Mouse (Mus musculus) hindbrain, postnatal 0 days (tissue): ENCODE measurements around the gene Pcgf1. TPM values are rescaled to one million over a fixed set of nuclear protein-coding genes. Genes with fewer than 3 reads are reported as not detected.

Experiments used
- ATAC-seq: fragments of 200-750 bp; cut with Nextera tagmentation; 2 replicates; pipeline ENCODE4 v1.8.0; 2017; ENCODE audit warnings: mild to moderate bottlenecking, moderate TSS enrichment, moderate library complexity
- DNase-seq: peaks from one replicate; pipeline ENCODE4 v3.0.0-alpha.2; 2015; ENCODE audit warnings: low spot score
- H3K27ac ChIP-seq: fragments of 300-500 bp; sonication (generic); 2 replicates; pipeline ENCODE4 v1.5.1; 2014; ENCODE audit warnings: mild to moderate bottlenecking
- H3K27me3 ChIP-seq: fragments of 300-500 bp; sonication (generic); 2 replicates; pipeline ENCODE4 v1.6.1; 2014; ENCODE audit warnings: low read length, mixed read lengths; ENCODE audit not compliant: insufficient read depth
- H3K36me3 ChIP-seq: fragments of 300-500 bp; sonication (generic); 2 replicates; pipeline ENCODE4 v1.6.1; 2014; ENCODE audit warnings: low read length, mixed read lengths; ENCODE audit not compliant: insufficient read depth
- H3K4me1 ChIP-seq: fragments of 300-500 bp; sonication (generic); 2 replicates; pipeline ENCODE4 v1.6.1; 2014; ENCODE audit warnings: antibody characterized with exemption, low read length, mixed read lengths; ENCODE audit not compliant: insufficient read depth
- H3K4me2 ChIP-seq: fragments of 300-500 bp; sonication (generic); 2 replicates; pipeline ENCODE4 v1.6.1; 2014; ENCODE audit warnings: low read depth, mild to moderate bottlenecking, low read length, moderate library complexity, mixed read lengths
- H3K4me3 ChIP-seq: fragments of 300-500 bp; sonication (generic); 2 replicates; pipeline ENCODE4 v1.5.1; 2014; ENCODE audit warnings: low read length
- H3K9ac ChIP-seq: fragments of 300-500 bp; sonication (generic); replicated peaks from 2 replicates; pipeline ENCODE4 v1.6.1; 2014; ENCODE audit warnings: mild to moderate bottlenecking, low read length, moderate library complexity, mixed read lengths
- H3K9me3 ChIP-seq: fragments of 300-500 bp; sonication (generic); 2 replicates; pipeline ENCODE4 v1.6.1; 2016; ENCODE audit warnings: low read length, mixed read lengths
- CTCF ChIP-seq: IDR thresholded peaks from 2 replicates; pipeline ENCODE4 v1.5.1; 2016; ENCODE audit warnings: antibody characterized with exemption, control low read depth, low read depth
- WGBS: fragments of 180-500 bp; shearing (Covaris S2); extraction: QIAGEN DNeasy Blood & Tissue Kit; methylation state at CpG from one replicate; pipeline ENCODE4 v1.1.7; 2014; 5-methylcytosine and 5-hydroxymethylcytosine counted together
- polyA plus RNA-seq: library from polyadenylated mRNA; unstranded; fragments of >200 nt; fragmentation: Nextera tagmentation; extraction: Ambion mirVana; gene quantifications from 2 replicates; pipeline ENCODE4 v1.2.1, GENCODE M21; 2015
- total RNA-seq: library from RNA; depleted of rRNA; stranded (reverse); fragments of >200 nt; gene quantifications from 2 replicates; pipeline ENCODE4 v1.2.3, GENCODE M21; 2014

Gene Pcgf1
- total and polyA plus RNA-seq, 2 experiments from 2014 or later = 11.0 to 27.8 TPM

GRCm38 (mm10) chr6:83084477-83084876 lies 6.8 kb downstream of the Pcgf1 start:
- H3K27me3 ChIP-seq = peaks cover 55% of the 10 kb centered on the region
- 0 out of 2 replicates have a peak, but pooled peaks cover 4% of the 10 kb centered on the region for H3K36me3 ChIP-seq
- H3K9me3 ChIP-seq = no peaks in the 10 kb centered on the region
- no peak overlapping the region for H3K27ac ChIP-seq
- WGBS = 5% methylated on average over 6 of the region's 6 CpGs
- ATAC-seq (no peak), DNase-seq (no peak)
- no peak overlapping the region for H3K4me2 ChIP-seq
- H3K9ac ChIP-seq = no peak overlapping the region
- no peak overlapping the region for H3K4me3 ChIP-seq
- TF ChIP-seq CTCF = no peak
- H3K4me1 ChIP-seq = no peaks in the 10 kb centered on the region

GRCm38 (mm10) chr6:83086121-83087035 lies 8.7 kb downstream of the Pcgf1 start, which contains the start of gene Lbx2:
Gene Lbx2 (plus strand): TSS chr6:83086367.
- no peak for DNase-seq
- no peak for TF ChIP-seq CTCF
- Histone ChIP-seq H3K27me3 (peaks cover 61% of the 10 kb centered on the region), H3K36me3 (0 out of 2 replicates have a peak, but pooled peaks cover 4% of the 10 kb centered on the region), H3K9me3 (no peaks in the 10 kb centered on the region), H3K9ac (no peak within 1 kb of the TSS), H3K4me1 (no peaks in the 10 kb centered on the region), H3K4me2 (peak within 1 kb of the TSS; percentile 37; the same call in 1 of the 2 replicates), H3K4me3 (no peak within 1 kb of the TSS), H3K27ac (no peak within 1 kb of the TSS)
- ATAC-seq = no peak
- WGBS = 2% methylated on average over 41 of the region's 42 CpGs

DNA sequence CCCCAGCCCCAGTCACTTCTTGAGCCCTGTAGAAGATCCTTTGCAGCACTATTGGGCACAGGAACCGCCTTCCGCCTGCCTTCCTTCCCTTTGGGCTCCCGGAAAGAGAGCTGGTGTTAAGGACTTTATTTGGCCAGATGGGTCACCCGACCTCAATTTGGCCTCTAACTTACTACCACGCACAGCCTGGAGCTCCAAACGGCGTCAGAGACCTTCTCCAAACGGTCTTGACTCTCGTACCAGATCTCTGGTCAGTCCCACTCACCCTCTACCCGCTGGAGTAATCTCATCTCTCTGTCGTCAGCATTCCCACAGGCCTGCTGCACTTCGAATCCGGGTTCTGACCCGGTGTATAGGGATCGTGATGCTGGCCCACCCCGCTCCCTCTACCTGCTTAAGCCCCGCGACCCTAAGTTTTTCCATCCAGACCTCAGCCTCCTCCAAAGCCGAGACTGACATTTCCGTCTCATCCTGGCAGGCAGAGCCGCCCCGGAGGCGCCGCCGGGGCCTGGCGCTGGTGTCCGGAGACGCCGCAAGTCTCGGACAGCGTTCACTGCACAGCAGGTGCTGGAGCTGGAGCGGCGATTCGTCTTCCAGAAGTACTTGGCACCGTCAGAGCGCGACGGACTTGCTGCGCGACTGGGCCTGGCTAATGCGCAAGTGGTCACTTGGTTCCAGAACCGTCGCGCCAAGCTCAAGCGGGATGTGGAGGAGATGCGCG lies 9.7 kb downstream of the Pcgf1 start:
- H3K27me3 ChIP-seq = peaks cover 61% of the 10 kb centered on the region
- peak overlapping the region; percentile 20; the same call in 1 of the 2 replicates for H3K4me3 ChIP-seq
- 1% methylated on average over 47 of the region's 47 CpGs for WGBS
- peak overlapping the region; percentile 37 for H3K4me2 ChIP-seq
- no peak for TF ChIP-seq CTCF
- H3K27ac ChIP-seq = no peak overlapping the region
- no peak for DNase-seq
- no peaks in the 10 kb centered on the region for H3K4me1 ChIP-seq
- H3K9ac ChIP-seq = no peak overlapping the region
- ATAC-seq = no peak
- no peaks in the 10 kb centered on the region for H3K9me3 ChIP-seq
- H3K36me3 ChIP-seq = 0 out of 2 replicates have a peak, but pooled peaks cover 3% of the 10 kb centered on the region

DNA sequence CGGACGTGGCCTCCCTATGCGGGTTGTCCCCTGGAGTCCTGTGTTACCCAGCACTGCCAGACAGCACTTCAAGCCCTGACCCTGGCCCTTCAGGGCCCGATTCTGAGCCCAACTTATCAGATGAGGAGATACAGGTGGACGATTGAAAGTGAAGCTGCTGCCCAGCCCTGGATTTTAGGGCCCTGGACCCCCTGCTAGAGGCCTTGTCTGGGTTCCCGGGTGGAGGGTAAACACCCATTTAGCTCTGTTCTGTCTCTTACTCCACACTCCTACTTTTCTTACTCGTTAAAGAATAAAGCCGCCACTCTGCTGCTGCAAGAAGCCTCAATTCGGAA lies 10.2 kb downstream of the Pcgf1 start:
- no peaks in the 10 kb centered on the region for H3K36me3 ChIP-seq
- H3K4me3 ChIP-seq = peak overlapping the region; percentile 20; the same call in 1 of the 2 replicates
- WGBS = 9% methylated on average over 9 of the region's 9 CpGs
- ATAC-seq = no peak
- DNase-seq = no peak
- H3K27ac ChIP-seq = no peak overlapping the region
- no peaks in the 10 kb centered on the region for H3K9me3 ChIP-seq
- no peak overlapping the region for H3K9ac ChIP-seq
- no peaks in the 10 kb centered on the region for H3K4me1 ChIP-seq
- peaks cover 61% of the 10 kb centered on the region for H3K27me3 ChIP-seq
- TF ChIP-seq CTCF = no peak
- H3K4me2 ChIP-seq = peak overlapping the region; percentile 37

GRCm38 (mm10) chr6:83092416-83093127 lies 14.9 kb downstream of the Pcgf1 start:
- no peaks in the 10 kb centered on the region for H3K9me3 ChIP-seq
- H3K9ac ChIP-seq = no peak overlapping the region
- no peak overlapping the region for H3K27ac ChIP-seq
- H3K4me1 ChIP-seq = no peaks in the 10 kb centered on the region
- DNase-seq (no peak), ATAC-seq (no peak)
- TF ChIP-seq CTCF = no peak
- no peak overlapping the region for H3K4me3 ChIP-seq
- H3K36me3 ChIP-seq = no peaks in the 10 kb centered on the region
- peaks cover 22% of the 10 kb centered on the region for H3K27me3 ChIP-seq
- no peak overlapping the region for H3K4me2 ChIP-seq
- WGBS = 42% methylated on average over 6 of the region's 6 CpGs

DNA sequence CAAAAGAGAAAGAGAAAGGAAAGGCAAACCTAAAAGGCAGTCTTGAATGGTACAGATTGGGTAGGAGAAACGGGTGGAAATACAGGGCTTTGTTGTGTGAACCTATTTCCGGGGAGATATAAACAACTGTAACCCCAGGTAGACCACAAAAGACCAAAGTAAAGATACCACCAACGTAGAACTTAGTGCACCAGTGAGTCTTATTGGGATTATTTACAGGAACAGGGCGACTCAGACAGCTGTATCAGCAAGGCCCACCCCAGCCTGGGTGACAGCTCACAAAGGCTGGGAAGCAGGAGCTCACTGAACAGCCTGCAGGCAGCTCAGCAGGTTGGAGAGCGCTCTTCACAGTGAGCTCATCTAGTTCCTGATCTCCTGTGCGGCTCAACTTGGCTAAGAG lies 18.3 kb downstream of the Pcgf1 start:
- H3K9me3 ChIP-seq = no peaks in the 10 kb centered on the region
- no peaks in the 10 kb centered on the region for H3K36me3 ChIP-seq
- no peak overlapping the region for H3K4me2 ChIP-seq
- TF ChIP-seq CTCF = no peak
- H3K9ac ChIP-seq = no peak overlapping the region
- no peak for ATAC-seq
- no peaks in the 10 kb centered on the region for H3K27me3 ChIP-seq
- no peak for DNase-seq
- 48% methylated on average over 6 of the region's 6 CpGs for WGBS
- H3K4me3 ChIP-seq = no peak overlapping the region
- H3K27ac ChIP-seq = no peak overlapping the region
- no peaks in the 10 kb centered on the region for H3K4me1 ChIP-seq
